Mouse (Mus musculus) heart, adult 9 months (tissue): ENCODE measurements around the gene Angptl2.

ENCODE experiments used
- DNase-seq, 2 experiments: peaks; one replicate each; pipeline ENCODE4 v3.0.0; 2022; ENCODE audit warnings: low spot score in 2 of 2

Angptl2 gene

DNA sequence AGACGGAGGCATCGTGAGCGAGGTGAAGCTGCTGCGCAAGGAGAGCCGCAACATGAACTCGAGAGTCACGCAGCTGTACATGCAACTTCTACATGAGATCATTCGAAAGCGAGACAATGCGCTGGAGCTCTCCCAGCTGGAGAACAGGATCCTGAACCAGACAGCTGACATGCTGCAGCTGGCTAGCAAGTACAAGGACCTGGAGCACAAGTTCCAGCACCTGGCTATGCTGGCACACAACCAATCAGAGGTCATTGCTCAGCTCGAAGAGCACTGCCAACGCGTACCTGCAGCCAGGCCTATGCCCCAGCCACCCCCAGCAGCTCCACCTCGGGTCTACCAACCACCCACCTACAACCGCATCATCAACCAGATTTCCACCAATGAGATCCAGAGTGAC, 12.7 kb downstream of the Angptl2 start:
- DNase-seq, result peak in 1 of 2 experiments; percentile 61

- DNase-seq, result no peak
These were observed 14.8 kb downstream of the Angptl2 start for GRCm38 (mm10) chr2:33230701-33231100.

GRCm38 (mm10) chr2:33231788-33232187, 15.9 kb downstream of the Angptl2 start:
- no peak for DNase-seq

- DNase-seq, result no peak
These were observed 17.1 kb downstream of the Angptl2 start for GRCm38 (mm10) chr2:33232782-33233570.

DNA sequence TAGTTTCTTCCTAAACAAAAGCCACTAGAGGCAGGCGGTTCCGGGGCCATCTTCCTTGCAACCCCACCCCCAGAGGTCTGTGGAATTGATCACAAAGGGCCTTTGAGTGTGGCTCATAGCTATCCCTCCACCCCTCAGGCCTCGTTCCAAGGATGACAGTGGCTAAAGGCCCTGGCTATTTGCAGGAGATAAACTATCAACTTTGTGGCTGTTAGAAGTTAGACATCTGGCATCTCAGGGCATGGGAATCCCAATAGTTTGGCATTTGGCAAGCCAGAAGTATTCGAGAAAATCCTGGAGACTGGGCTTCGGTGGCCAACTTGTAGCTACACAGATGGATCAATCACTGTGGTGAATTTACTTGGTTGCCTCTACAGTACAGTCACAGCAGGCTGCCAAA, 18.0 kb downstream of the Angptl2 start:
- DNase-seq, result no peak

GRCm38 (mm10) chr2:33234848-33235247, 19.0 kb downstream of the Angptl2 start:
- DNase-seq, result no peak

- DNase-seq, result no peak
These were observed 21.7 kb downstream of the Angptl2 start for GRCm38 (mm10) chr2:33237581-33237980.

DNA sequence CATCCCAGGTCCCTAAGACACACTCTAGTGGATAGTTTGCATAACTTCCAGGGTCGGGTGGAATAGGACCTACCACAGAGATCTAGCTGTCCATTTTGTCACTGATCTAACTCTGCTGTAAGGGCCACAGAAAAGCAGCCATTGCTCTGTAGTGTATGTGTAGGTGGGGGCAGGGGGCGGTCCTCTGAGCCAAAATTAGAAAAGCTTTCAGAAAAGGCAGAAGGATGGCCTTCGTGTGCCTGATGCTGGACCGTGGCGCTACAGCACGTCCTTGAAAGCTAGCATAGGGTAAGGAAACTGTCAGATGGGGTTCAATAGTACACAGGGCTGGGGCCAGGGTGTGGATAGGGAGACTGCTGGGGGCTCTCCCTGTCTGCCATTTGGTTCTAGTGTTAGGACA, 29.0 kb downstream of the Angptl2 start:
- no peak for DNase-seq

GRCm38 (mm10) chr2:33245350-33245749, 29.5 kb downstream of the Angptl2 start:
- DNase-seq, result no peak

DNA sequence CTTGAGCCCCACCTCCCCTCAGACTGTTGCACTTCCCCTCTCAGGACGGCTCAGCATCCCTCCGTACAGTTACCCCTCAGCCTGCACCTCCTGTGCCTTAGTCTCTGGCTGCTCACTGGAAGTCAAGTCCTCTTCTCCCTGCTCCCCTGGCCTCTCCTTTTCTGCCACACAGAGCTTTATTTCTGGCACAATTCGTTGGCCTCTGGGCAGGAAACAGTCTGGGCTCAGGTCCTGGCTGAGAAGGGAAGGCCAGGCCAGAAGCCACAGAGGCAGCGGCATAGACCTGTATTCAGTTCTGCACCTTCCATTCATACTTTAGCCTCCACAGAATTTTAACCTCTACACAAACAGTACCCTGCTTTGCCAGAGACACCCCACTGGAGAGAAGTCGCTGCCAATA, 31.0 kb downstream of the Angptl2 start:
- no peak for DNase-seq

GRCm38 (mm10) chr2:33248549-33248948, 32.7 kb downstream of the Angptl2 start:
- DNase-seq, result no peak

DNA sequence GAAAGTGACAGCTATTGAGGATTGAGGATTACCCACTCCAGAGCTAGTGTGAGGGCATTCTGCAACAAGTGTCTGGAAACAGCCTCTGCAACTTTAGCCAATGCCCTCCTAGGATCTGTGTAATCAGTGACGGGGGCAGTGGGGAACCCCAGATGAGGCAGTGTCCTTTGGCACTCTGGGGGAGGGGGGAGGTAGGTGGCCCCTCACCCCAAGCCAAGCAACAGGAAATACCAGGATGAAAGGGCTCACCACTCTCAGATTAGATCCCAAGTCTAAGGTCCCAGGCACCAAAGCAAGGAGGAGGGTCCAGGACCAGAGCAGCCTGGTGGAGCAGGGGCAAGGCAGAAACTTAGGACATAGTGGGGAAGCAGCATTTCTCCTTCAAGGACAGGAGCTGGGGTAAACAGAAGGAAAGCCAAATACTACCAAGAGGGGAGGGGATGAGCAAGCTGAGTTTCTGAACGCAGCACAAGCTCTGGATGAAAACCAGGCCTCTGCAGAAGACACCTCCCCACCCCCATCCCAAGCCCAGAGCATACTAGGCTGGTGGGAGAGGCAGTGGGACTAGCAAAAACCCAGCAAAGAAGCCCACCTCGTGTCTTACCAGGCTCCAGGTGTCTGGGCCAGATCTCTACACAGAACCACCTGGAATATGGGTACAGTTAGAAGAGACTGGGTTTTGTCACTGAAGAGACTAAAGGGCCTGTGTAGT, 34.2 kb downstream of the Angptl2 start:
- DNase-seq, result no peak

DNA sequence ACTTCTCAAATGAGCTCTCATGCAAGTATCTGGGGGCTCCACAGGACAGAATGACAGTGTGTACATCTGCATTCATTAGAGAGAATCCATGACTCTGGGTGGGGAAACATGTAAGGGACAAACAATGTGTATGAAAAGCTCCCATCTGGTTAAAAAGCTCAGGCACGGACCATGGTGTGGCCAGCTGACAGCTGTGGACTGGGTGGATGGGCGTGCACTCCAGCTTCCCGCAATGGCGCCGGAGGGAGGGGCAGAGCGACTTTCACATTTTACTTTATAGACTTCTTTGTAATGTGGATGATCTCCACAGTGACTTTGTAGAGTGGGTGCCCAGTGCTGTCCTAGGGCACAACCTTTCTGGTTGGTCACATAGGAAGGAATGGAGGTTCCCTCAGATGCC, 36.9 kb downstream of the Angptl2 start:
- no peak for DNase-seq

- DNase-seq, result no peak
These were observed 37.8 kb downstream of the Angptl2 start for GRCm38 (mm10) chr2:33253572-33254190.

DNA sequence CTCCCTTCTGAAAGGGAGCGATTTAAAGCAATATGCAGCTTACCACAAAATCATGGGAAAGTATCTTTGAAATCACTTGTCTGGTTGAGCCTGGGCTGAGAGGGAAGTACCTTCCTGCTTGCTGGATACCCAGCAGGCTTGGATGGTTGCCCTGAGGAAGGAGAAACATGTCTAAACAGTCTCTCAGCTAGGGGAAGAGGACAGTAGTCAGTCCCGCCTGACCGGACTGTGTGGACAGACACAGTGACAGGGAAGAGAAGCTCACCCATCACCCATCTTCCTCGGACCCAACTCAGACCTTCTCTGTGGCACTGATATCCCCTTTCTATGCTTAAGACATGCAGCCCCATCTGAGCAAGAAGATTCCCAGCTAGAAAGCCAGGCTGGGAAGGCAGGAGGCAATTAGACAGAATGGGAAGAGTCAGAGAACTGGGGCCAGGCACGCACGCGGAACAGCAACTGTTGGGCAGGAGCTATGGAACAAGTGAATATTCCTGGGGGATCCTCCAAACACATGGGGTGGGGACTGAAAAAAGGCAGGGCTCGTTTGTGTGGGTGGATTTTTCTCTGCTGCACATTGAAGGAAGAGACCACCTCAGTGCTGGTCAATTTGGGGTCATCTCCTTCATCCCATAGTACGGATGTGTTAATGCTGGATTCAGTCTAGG, 38.6 kb downstream of the Angptl2 start:
- no peak for DNase-seq

- DNase-seq, result no peak
These were observed 41.1 kb downstream of the Angptl2 start for GRCm38 (mm10) chr2:33256769-33257537.

GRCm38 (mm10) chr2:33260772-33261171, 44.9 kb downstream of the Angptl2 start:
- no peak for DNase-seq

GRCm38 (mm10) chr2:33261475-33261874, 45.6 kb downstream of the Angptl2 start:
- no peak for DNase-seq

DNA sequence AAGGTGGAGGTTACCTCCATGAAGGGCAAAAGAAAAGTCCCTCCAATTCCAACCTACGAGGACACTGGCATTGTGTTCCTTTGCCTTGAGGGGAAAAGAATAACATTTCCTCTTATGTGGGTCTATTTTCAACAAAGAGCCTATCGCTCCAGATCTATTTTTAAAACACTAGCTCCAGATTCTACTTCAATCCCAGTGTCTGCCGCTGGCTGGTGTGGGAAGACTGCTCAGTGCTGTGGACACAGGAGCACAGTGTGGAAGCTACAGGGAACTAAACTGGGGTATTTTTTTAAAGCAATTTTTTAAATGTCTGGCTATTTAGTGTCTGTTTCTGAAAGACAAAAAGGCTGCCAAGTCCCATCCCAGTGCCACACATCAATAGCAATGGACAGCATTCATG, 49.9 kb downstream of the Angptl2 start:
- DNase-seq, result no peak

- DNase-seq, result no peak
These were observed 51.2 kb downstream of the Angptl2 start for GRCm38 (mm10) chr2:33267075-33267474.

DNA sequence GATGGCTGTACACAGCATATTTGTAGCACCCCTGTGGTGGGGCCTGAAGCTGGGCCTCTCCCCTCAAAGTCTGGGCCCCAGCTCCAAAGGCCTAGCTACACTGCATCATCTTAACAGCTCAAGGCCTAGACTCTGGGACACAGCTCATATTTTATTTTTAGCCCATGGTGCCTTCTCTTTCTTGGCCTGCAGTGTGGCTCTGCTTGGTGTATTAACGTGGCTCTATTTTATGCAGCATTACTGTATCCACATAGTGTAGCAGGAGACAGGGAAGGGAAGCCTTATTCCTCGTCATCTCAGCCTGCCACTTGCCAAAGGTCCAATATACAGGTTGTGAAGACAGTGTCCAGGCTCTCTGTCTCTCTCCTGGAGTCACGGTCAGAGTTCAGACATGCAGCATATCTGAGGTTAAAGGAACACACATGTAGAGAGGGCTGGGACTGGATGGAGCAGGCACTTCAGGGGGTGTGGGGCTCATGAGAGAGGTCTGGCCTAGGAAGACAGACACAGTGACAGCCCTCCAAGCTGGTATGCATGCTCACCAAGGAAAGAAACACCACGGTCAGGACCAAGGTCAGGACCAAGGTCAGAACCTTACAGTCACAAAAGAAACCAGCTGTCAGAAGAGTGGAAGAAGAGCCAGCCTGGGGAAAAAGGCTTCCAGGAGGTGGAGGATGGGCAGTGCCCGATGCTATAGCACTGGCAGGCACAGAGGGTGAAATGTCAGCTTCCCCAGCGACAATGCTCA, 52.7 kb downstream of the Angptl2 start:
- DNase-seq, result no peak
